Comparison of ENCODE assay signal across 8 mouse cellular contexts in genomic region chr17:50508775-50509250, GRCm38 (mm10). TPM values are rescaled to one million over a fixed set of nuclear protein-coding genes. Genes with fewer than 3 reads are reported as not detected.
DNase-seq lines count a peak whose midpoint lies in the region; ATAC-seq and TF ChIP-seq lines count a peak whose summit lies in the region.

No protein-coding gene starts in this region.

- H3K4me2 ChIP-seq in midbrain, postnatal 0 days (ENCODE audit: low read depth, low read length, poor library complexity, severe bottlenecking), result peak overlapping the region; percentile 68

- peak overlapping the region; percentile 54 for H3K27ac ChIP-seq in liver, adult 2 months (replicated peaks; ENCODE audit: insufficient read depth, low read depth, low read length)
- H3K27ac ChIP-seq in midbrain, postnatal 0 days (ENCODE audit: low read depth, low read length), result peak overlapping the region; percentile 79
- peak overlapping the region; percentile 92 for H3K27ac ChIP-seq in spleen, adult 2 months (ENCODE audit: insufficient read depth, low read length)

- peak overlapping the region; percentile 83 for H3K9ac ChIP-seq in liver, adult 2 months (ENCODE audit: low read depth, low read length)
- peak overlapping the region; percentile 86 for H3K9ac ChIP-seq in midbrain, postnatal 0 days (replicated peaks; ENCODE audit: low read length, poor library complexity, severe bottlenecking)

- no peaks in the 10 kb centered on the region for H3K27me3 ChIP-seq in liver, adult 2 months (ENCODE audit: control insufficient read depth, insufficient read depth, low read length)
- no peaks in the 10 kb centered on the region for H3K27me3 ChIP-seq in midbrain, postnatal 0 days (ENCODE audit: insufficient read depth, low read length)
- no peaks in the 10 kb centered on the region for H3K27me3 ChIP-seq in spleen, adult 2 months (ENCODE audit: control insufficient read depth, insufficient read depth, low read length)

- peaks cover 12% of the 10 kb centered on the region for H3K4me1 ChIP-seq in liver, adult 2 months (ENCODE audit: control insufficient read depth, insufficient read depth, low read length)
- 0 out of 2 replicates have a peak, but pooled peaks cover 5% of the 10 kb centered on the region for H3K4me1 ChIP-seq in midbrain, postnatal 0 days (ENCODE audit: insufficient read depth, low read length)
- peaks cover 11% of the 10 kb centered on the region for H3K4me1 ChIP-seq in spleen, adult 2 months (ENCODE audit: control insufficient read depth, insufficient read depth, insufficient read length)

- H3K36me3 ChIP-seq in liver, adult 2 months (ENCODE audit: control insufficient read depth, insufficient read depth, low read length), result no peaks in the 10 kb centered on the region
- no peaks in the 10 kb centered on the region for H3K36me3 ChIP-seq in midbrain, postnatal 0 days (ENCODE audit: insufficient read depth, low read length)
- H3K36me3 ChIP-seq in spleen, adult 2 months (ENCODE audit: control insufficient read depth, insufficient read depth, low read length), result no peaks in the 10 kb centered on the region

- TF ChIP-seq CTCF in liver, adult 2 months (IDR thresholded peaks at IDR 0.05; ENCODE audit: low read depth, low read length), result peak; percentile 61
- TF ChIP-seq CTCF in midbrain, postnatal 0 days (IDR thresholded peaks at IDR 0.05), result peak; percentile 71
- peak; percentile 48; the same call in 1 of the 2 replicates for TF ChIP-seq CTCF in spleen, adult 2 months (IDR thresholded peaks at IDR 0.05; ENCODE audit: extremely low read depth, insufficient read depth, insufficient read length, insufficient replicate concordance)

- intact Hi-C loops in gastrocnemius, postnatal 36 days (cut with DNase I), result loop anchor here (2.0 to 5.0 kb wide), 4 partner anchors 87 to 217 kb away; partner anchors contain the start of gene Dazl

- H3K9me3 ChIP-seq in midbrain, postnatal 0 days (ENCODE audit: low read length), result no peaks in the 10 kb centered on the region

- ATAC-seq in midbrain, postnatal 0 days (ENCODE audit: low FRiP score), result peak; percentile 84

- TF ChIP-seq POLR2A in liver, adult 2 months (IDR thresholded peaks at IDR 0.05; ENCODE audit: extremely low read depth, insufficient read depth, low read length), result no peak
- no peak for TF ChIP-seq POLR2A in spleen, adult 2 months (IDR thresholded peaks at IDR 0.05; ENCODE audit: low read depth, low read length)

- 9% methylated on average over 70 of the region's 72 CpGs for WGBS in liver, adult 2 months
- WGBS in midbrain, postnatal 0 days, result 1% methylated on average over 41 of the region's 72 CpGs
- WGBS in spleen, adult 2 months, result under 1% methylated on average over 44 of the region's 72 CpGs

- DNase-seq in cerebellum, adult 11 months, result peak; percentile 70
- no peak for DNase-seq in cerebellum, adult 11-12 months
- DNase-seq in embryo, embryonic 11.5 days (ENCODE audit: low read depth, low spot score), result peak; percentile 61
- DNase-seq in gastrocnemius, postnatal 36 days, result peak; percentile 74 to 76
- DNase-seq in kidney, adult 11 months, result peak; percentile 37
- no peak for DNase-seq in liver, adult 2 months (ENCODE audit: extremely low read depth, low read depth, low spot score)
- DNase-seq in midbrain, postnatal 0 days (ENCODE audit: low spot score), result peak; percentile 62
- DNase-seq in spleen, adult 2 months (ENCODE audit: low read depth in 1 of 2, low spot score in 2 of 2), result peak in 1 of 2 experiments; percentile 78

- H3K4me3 ChIP-seq in liver, adult 2 months (ENCODE audit: insufficient read depth, low read depth, low read length), result peak overlapping the region; percentile 79
- H3K4me3 ChIP-seq in midbrain, postnatal 0 days (ENCODE audit: low read depth, low read length), result peak overlapping the region; percentile 95
- H3K4me3 ChIP-seq in spleen, adult 2 months (ENCODE audit: extremely low read depth, insufficient read depth, insufficient read length), result peak overlapping the region; percentile 79

- peaks cover 12% of the 10 kb centered on the region for H3K79me2 ChIP-seq in liver, adult 2 months (ENCODE audit: control insufficient read depth, insufficient read depth, low read length)

RNA-seq across cellular contexts. Expression of gene Plcl2, which starts 0.4 kb away (rescaled TPM):
- 10 to 100 TPM; 27.5 to 31.2 TPM for total RNA-seq in gastrocnemius, postnatal 36 days (2021)
- total RNA-seq in liver, adult 2 months (2014; rRNA removed), result 11.8 and 12.4 TPM in 2 replicates
- 3.6 and 4.2 TPM in 2 replicates for polyA plus RNA-seq in liver, adult 2 months (2012; rRNA removed)
- 43.2 and 52.1 TPM in 2 replicates for total RNA-seq in midbrain, postnatal 0 days (2014; rRNA removed)
- polyA plus RNA-seq in midbrain, postnatal 0 days (2015; fragmentation: Nextera tagmentation; extraction: Ambion mirVana), result 7.1 and 8.8 TPM in 2 replicates
- 11.5 and 12.6 TPM in 2 replicates for polyA plus RNA-seq in spleen, adult 2 months (2012; rRNA removed)

Comparison
In these comparisons a context has a peak if more than half of its experiments do, and no peak if none do; other contexts are left out.
1. DNase-seq: peak in cerebellum, adult 11 months (single experiment), embryo, embryonic 11.5 days (single experiment), gastrocnemius, postnatal 36 days (2 of 2), kidney, adult 11 months (single experiment) and midbrain, postnatal 0 days (single experiment); none in cerebellum, adult 11-12 months (single experiment) and liver, adult 2 months (single experiment).
2. Peak in every context shown above with its lines, with median percentiles within 50 percentile points of each other: H3K27ac ChIP-seq, H3K4me3 ChIP-seq and CTCF ChIP-seq.